Mouse (Mus musculus): ENCODE data around the gene Trim61.

Gene Trim61

GRCm38 (mm10) chr8:64983150-64983897 is 35.0 kb downstream of the Trim61 start:
- DNase-seq (ENCODE audit: low spot score), result no peak
